ENCODE assay signal across 14 mouse cellular contexts in genomic region chr11:100399727-100400538, GRCm38 (mm10). TPM values are rescaled to one million over a fixed set of nuclear protein-coding genes. Genes with fewer than 3 reads are reported as not detected.
DNase-seq lines count a peak whose midpoint lies in the region; ATAC-seq and TF ChIP-seq lines count a peak whose summit lies in the region.
"Had no signal": no experiment of that assay in that cellular context is flagged by ENCODE, and none has a peak within 500 bp of the region (broad histone marks: within the 10 kb centered on the region; RNA-seq: fewer than 3 reads in every experiment).

No protein-coding gene starts in this region.

- no peak for ATAC-seq in neural tube, embryonic 14.5 days (ENCODE audit: low read depth)
- ATAC-seq in neural tube, embryonic 15.5 days (ENCODE audit: low FRiP score) = no peak
- no peak for ATAC-seq in heart, embryonic 14.5 days (ENCODE audit: insufficient number of reproducible peaks, insufficient read depth, low FRiP score, low read depth)
- no peak for ATAC-seq in stomach, postnatal 0 days (ENCODE audit: low FRiP score, low TSS enrichment)
- no peak for ATAC-seq in midbrain, embryonic 15.5 days (replicated peaks)
- ATAC-seq: hindbrain, embryonic 16.5 days; midbrain, embryonic 13.5 days had no signal

- peak; percentile 56 to 64 for DNase-seq in heart, adult 18-20 months
- DNase-seq in heart, postnatal 14 days = no peak
- DNase-seq in stomach, postnatal 0 days (ENCODE audit: low spot score) = no peak
- DNase-seq: cerebellum, adult 11 months; embryo, embryonic 11 days had no signal

- no peak overlapping the region for H3K27ac ChIP-seq in neural tube, embryonic 14.5 days (ENCODE audit: low read depth, low read length)
- no peak overlapping the region for H3K27ac ChIP-seq in neural tube, embryonic 15.5 days (replicated peaks)
- peak overlapping the region in 1 of 2 experiments; percentile 99; a peak in 2 of 4 replicates for H3K27ac ChIP-seq in heart, embryonic 14.5 days (replicated peaks in 1 of 2; ENCODE audit: control insufficient read depth in 1 of 2, insufficient read depth in 1 of 2, low read depth in 2 of 2, low read length in 2 of 2)
- H3K27ac ChIP-seq in stomach, postnatal 0 days (replicated peaks) = peak overlapping the region; percentile 49
- H3K27ac ChIP-seq in midbrain, embryonic 15.5 days = no peak overlapping the region
- H3K27ac ChIP-seq: midbrain, embryonic 13.5 days had no signal

- no peak for TF ChIP-seq EP300 in stomach, postnatal 0 days (optimal IDR thresholded peaks at IDR 0.05)

- H3K4me3 ChIP-seq in neural tube, embryonic 14.5 days (ENCODE audit: low read depth, low read length) = no peak overlapping the region
- H3K4me3 ChIP-seq in neural tube, embryonic 15.5 days (replicated peaks) = no peak overlapping the region
- no peak overlapping the region for H3K4me3 ChIP-seq in heart, embryonic 14.5 days (ENCODE audit: control insufficient read depth in 1 of 2, insufficient read depth in 1 of 2, low read depth in 1 of 2, low read length in 2 of 2)
- H3K4me3 ChIP-seq in stomach, postnatal 0 days (ENCODE audit: low read depth, low read length) = no peak overlapping the region
- no peak overlapping the region for H3K4me3 ChIP-seq in midbrain, embryonic 15.5 days
- H3K4me3 ChIP-seq: kidney, embryonic 15.5 days; midbrain, embryonic 13.5 days had no signal

- H3K9me3 ChIP-seq in neural tube, embryonic 14.5 days (ENCODE audit: control insufficient read depth, low read length) = no peaks in the 10 kb centered on the region
- no peaks in the 10 kb centered on the region for H3K9me3 ChIP-seq in neural tube, embryonic 15.5 days (replicated peaks)
- H3K9me3 ChIP-seq in heart, embryonic 14.5 days (ENCODE audit: control insufficient read depth, low read length) = no peaks in the 10 kb centered on the region
- no peaks in the 10 kb centered on the region for H3K9me3 ChIP-seq in stomach, postnatal 0 days (ENCODE audit: control insufficient read depth, low read length)
- H3K9me3 ChIP-seq in midbrain, embryonic 15.5 days = no peaks in the 10 kb centered on the region
- H3K9me3 ChIP-seq: kidney, embryonic 15.5 days; midbrain, embryonic 13.5 days had no signal

- no peak overlapping the region for H3K4me2 ChIP-seq in neural tube, embryonic 14.5 days (ENCODE audit: low read depth, low read length)
- H3K4me2 ChIP-seq in neural tube, embryonic 15.5 days = no peak overlapping the region
- H3K4me2 ChIP-seq in heart, embryonic 14.5 days (ENCODE audit: low read length) = no peak overlapping the region
- H3K4me2 ChIP-seq in stomach, postnatal 0 days (replicated peaks; ENCODE audit: low read depth) = no peak overlapping the region
- no peak overlapping the region for H3K4me2 ChIP-seq in midbrain, embryonic 15.5 days
- H3K4me2 ChIP-seq: kidney, embryonic 15.5 days; liver, embryonic 11.5 days; midbrain, embryonic 13.5 days had no signal

- 0 out of 2 replicates have a peak overlapping the region, but pooled peaks have one; percentile 25 for H3K9ac ChIP-seq in neural tube, embryonic 14.5 days (replicated peaks; ENCODE audit: low read depth, low read length)
- no peak overlapping the region for H3K9ac ChIP-seq in neural tube, embryonic 15.5 days (replicated peaks)
- 0 out of 2 replicates have a peak overlapping the region, but pooled peaks have one; percentile 16 for H3K9ac ChIP-seq in heart, embryonic 14.5 days (ENCODE audit: low read length)
- no peak overlapping the region for H3K9ac ChIP-seq in stomach, postnatal 0 days (ENCODE audit: low read length)
- H3K9ac ChIP-seq in midbrain, embryonic 15.5 days = no peak overlapping the region
- H3K9ac ChIP-seq: kidney, embryonic 15.5 days; midbrain, embryonic 13.5 days had no signal

- H3K4me1 ChIP-seq in neural tube, embryonic 14.5 days (ENCODE audit: control insufficient read depth, insufficient read depth, low read length) = peaks cover 3% of the 10 kb centered on the region; the same call in 1 of the 2 replicates
- H3K4me1 ChIP-seq in neural tube, embryonic 15.5 days = peaks cover 28% of the 10 kb centered on the region
- peaks cover 61 to 75% of the 10 kb centered on the region in 2 experiments for H3K4me1 ChIP-seq in heart, embryonic 14.5 days (ENCODE audit: control insufficient read depth in 2 of 2, insufficient read depth in 2 of 2, low read length in 2 of 2)
- H3K4me1 ChIP-seq in stomach, postnatal 0 days (replicated peaks; ENCODE audit: control insufficient read depth, insufficient read depth) = peaks cover 10% of the 10 kb centered on the region
- H3K4me1 ChIP-seq in midbrain, embryonic 15.5 days = peaks cover 27% of the 10 kb centered on the region

- intact Hi-C loops in heart, postnatal 14 days (cut with DNase I) = loop anchor here (5.0 kb wide), 1 partner anchor 78 kb away; no protein-coding TSS in a partner anchor

- TF ChIP-seq CTCF in stomach, postnatal 0 days (IDR thresholded peaks at IDR 0.05; ENCODE audit: low read depth) = no peak

- whole genome bisulfite sequencing in neural tube, embryonic 14.5 days = 83% methylated on average over 12 of the region's 12 CpGs
- 78% methylated on average over 12 of the region's 12 CpGs for whole genome bisulfite sequencing in neural tube, embryonic 15.5 days
- 71% methylated on average over 12 of the region's 12 CpGs for WGBS in heart, embryonic 14.5 days
- 57% methylated on average over 12 of the region's 12 CpGs for whole genome bisulfite sequencing in stomach, postnatal 0 days
- WGBS in midbrain, embryonic 15.5 days = 79% methylated on average over 12 of the region's 12 CpGs

- H3K36me3 ChIP-seq in neural tube, embryonic 14.5 days (ENCODE audit: control insufficient read depth, insufficient read depth, low read length) = no peaks in the 10 kb centered on the region
- no peaks in the 10 kb centered on the region for H3K36me3 ChIP-seq in neural tube, embryonic 15.5 days
- H3K36me3 ChIP-seq in heart, embryonic 14.5 days (ENCODE audit: control insufficient read depth, insufficient read depth, low read length) = 0 out of 2 replicates have a peak, but pooled peaks cover under 1% of the 10 kb centered on the region
- H3K36me3 ChIP-seq in stomach, postnatal 0 days (ENCODE audit: control insufficient read depth, insufficient read depth, low read length) = no peaks in the 10 kb centered on the region
- H3K36me3 ChIP-seq in midbrain, embryonic 15.5 days (replicated peaks) = no peaks in the 10 kb centered on the region
- H3K36me3 ChIP-seq: kidney, embryonic 15.5 days; midbrain, embryonic 13.5 days had no signal

- H3K27me3 ChIP-seq in neural tube, embryonic 14.5 days (ENCODE audit: control insufficient read depth, insufficient read depth, low read length) = no peaks in the 10 kb centered on the region
- 0 out of 2 replicates have a peak, but pooled peaks cover 3% of the 10 kb centered on the region for H3K27me3 ChIP-seq in neural tube, embryonic 15.5 days (replicated peaks)
- H3K27me3 ChIP-seq in heart, embryonic 14.5 days (ENCODE audit: control insufficient read depth, insufficient read depth, low read length) = no peaks in the 10 kb centered on the region
- no peaks in the 10 kb centered on the region for H3K27me3 ChIP-seq in stomach, postnatal 0 days (ENCODE audit: control insufficient read depth, insufficient read depth, low read length)
- H3K27me3 ChIP-seq in midbrain, embryonic 15.5 days (replicated peaks) = no peaks in the 10 kb centered on the region
- H3K27me3 ChIP-seq: kidney, embryonic 15.5 days had no signal

RNA-seq across cellular contexts. Expression of gene Jup, which starts 2.4 kb away (rescaled TPM):
- 100 to 1,000 TPM; 208 to 239 TPM for total RNA-seq in heart, adult 18-20 months (2021)
- 100 to 1,000 TPM; 232 to 245 TPM for total RNA-seq in heart, postnatal 14 days (2021)
- 43.0 and 58.9 TPM in 2 replicates for polyA plus RNA-seq in neural tube, embryonic 14.5 days (2014; fragmentation: Nextera tagmentation; extraction: Ambion mirVana)
- polyA plus RNA-seq in neural tube, embryonic 15.5 days (2015; fragmentation: Nextera tagmentation; extraction: Ambion mirVana) = 58.2 and 74.6 TPM in 2 replicates
- 117 and 118 TPM in 2 replicates for polyA plus RNA-seq in heart, embryonic 14.5 days (2014; fragmentation: Nextera tagmentation; extraction: Ambion mirVana)
- 234 and 259 TPM in 2 replicates for polyA plus RNA-seq in stomach, postnatal 0 days (2015; fragmentation: Nextera tagmentation; extraction: Ambion mirVana)
- 104 and 105 TPM in 2 replicates for polyA plus RNA-seq in midbrain, embryonic 15.5 days (2015; fragmentation: Nextera tagmentation; extraction: Ambion mirVana)

RNA-seq across cellular contexts. Expression of gene P3h4, which starts 14.7 kb away (rescaled TPM):
- total RNA-seq in heart, adult 18-20 months (2021) = 10 to 100 TPM; 13.2 to 15.2 TPM
- total RNA-seq in heart, postnatal 14 days (2021) = 10 to 100 TPM; 19.1 to 19.9 TPM
- 18.9 and 21.1 TPM in 2 replicates for polyA plus RNA-seq in neural tube, embryonic 14.5 days (2014; fragmentation: Nextera tagmentation; extraction: Ambion mirVana)
- polyA plus RNA-seq in neural tube, embryonic 15.5 days (2015; fragmentation: Nextera tagmentation; extraction: Ambion mirVana) = 24.3 and 24.4 TPM in 2 replicates
- 54.7 and 58.1 TPM in 2 replicates for polyA plus RNA-seq in heart, embryonic 14.5 days (2014; fragmentation: Nextera tagmentation; extraction: Ambion mirVana)
- polyA plus RNA-seq in stomach, postnatal 0 days (2015; fragmentation: Nextera tagmentation; extraction: Ambion mirVana) = 40.6 and 43.2 TPM in 2 replicates
- polyA plus RNA-seq in midbrain, embryonic 15.5 days (2015; fragmentation: Nextera tagmentation; extraction: Ambion mirVana) = 20.3 and 21.2 TPM in 2 replicates

RNA-seq across cellular contexts. Expression of gene Fkbp10, which starts 15.6 kb away (rescaled TPM):
- 1 to 10 TPM; 7.2 to 7.4 TPM for total RNA-seq in heart, adult 18-20 months (2021)
- total RNA-seq in heart, postnatal 14 days (2021) = 10 to 100 TPM; 34.6 to 38.3 TPM
- 7.2 and 32.8 TPM in 2 replicates for polyA plus RNA-seq in neural tube, embryonic 14.5 days (2014; fragmentation: Nextera tagmentation; extraction: Ambion mirVana)
- 29.8 and 38.9 TPM in 2 replicates for polyA plus RNA-seq in neural tube, embryonic 15.5 days (2015; fragmentation: Nextera tagmentation; extraction: Ambion mirVana)
- polyA plus RNA-seq in heart, embryonic 14.5 days (2014; fragmentation: Nextera tagmentation; extraction: Ambion mirVana) = 94.5 and 95.3 TPM in 2 replicates
- polyA plus RNA-seq in stomach, postnatal 0 days (2015; fragmentation: Nextera tagmentation; extraction: Ambion mirVana) = 59.5 and 62.1 TPM in 2 replicates
- 23.3 and 27.5 TPM in 2 replicates for polyA plus RNA-seq in midbrain, embryonic 15.5 days (2015; fragmentation: Nextera tagmentation; extraction: Ambion mirVana)

RNA-seq across cellular contexts. Expression of gene Nt5c3b, which starts 41.7 kb away (rescaled TPM):
- 10 to 100 TPM; 17.9 to 24.7 TPM for total RNA-seq in heart, adult 18-20 months (2021)
- 10 to 100 TPM; 36.2 to 36.4 TPM for total RNA-seq in heart, postnatal 14 days (2021)
- 107 and 109 TPM in 2 replicates for polyA plus RNA-seq in neural tube, embryonic 14.5 days (2014; fragmentation: Nextera tagmentation; extraction: Ambion mirVana)
- 118 and 121 TPM in 2 replicates for polyA plus RNA-seq in neural tube, embryonic 15.5 days (2015; fragmentation: Nextera tagmentation; extraction: Ambion mirVana)
- polyA plus RNA-seq in heart, embryonic 14.5 days (2014; fragmentation: Nextera tagmentation; extraction: Ambion mirVana) = 95.8 and 102 TPM in 2 replicates
- polyA plus RNA-seq in stomach, postnatal 0 days (2015; fragmentation: Nextera tagmentation; extraction: Ambion mirVana) = 69.6 and 70.7 TPM in 2 replicates
- polyA plus RNA-seq in midbrain, embryonic 15.5 days (2015; fragmentation: Nextera tagmentation; extraction: Ambion mirVana) = 115 and 116 TPM in 2 replicates

RNA-seq across cellular contexts. Expression of gene Klhl10, which starts 41.8 kb away (rescaled TPM):
- total RNA-seq in heart, adult 18-20 months (2021) = under 1 TPM; 0.60 to 0.95 TPM
- total RNA-seq in heart, postnatal 14 days (2021) = under 1 TPM; 0.41 to 0.76 TPM
- 0.68 and 1.1 TPM in 2 replicates for polyA plus RNA-seq in neural tube, embryonic 14.5 days (2014; fragmentation: Nextera tagmentation; extraction: Ambion mirVana)
- 0.83 and 0.84 TPM in 2 replicates for polyA plus RNA-seq in neural tube, embryonic 15.5 days (2015; fragmentation: Nextera tagmentation; extraction: Ambion mirVana)
- polyA plus RNA-seq in heart, embryonic 14.5 days (2014; fragmentation: Nextera tagmentation; extraction: Ambion mirVana) = 0.36 and 0.44 TPM in 2 replicates
- polyA plus RNA-seq in stomach, postnatal 0 days (2015; fragmentation: Nextera tagmentation; extraction: Ambion mirVana) = 0.16 and 0.22 TPM in 2 replicates
- polyA plus RNA-seq in midbrain, embryonic 15.5 days (2015; fragmentation: Nextera tagmentation; extraction: Ambion mirVana) = 0.89 and 1.1 TPM in 2 replicates
- polyA plus RNA-seq: small intestine, adult 2 months had no signal

Comparison
In these comparisons a context has a peak if more than half of its experiments do, and no peak if none do; other contexts are left out.
1. DNase-seq: peak in heart, adult 18-20 months (2 of 2); none in heart, postnatal 14 days (0 of 2) and stomach, postnatal 0 days (single experiment).
2. H3K9ac ChIP-seq: peak in neural tube, embryonic 14.5 days (single experiment) and heart, embryonic 14.5 days (single experiment); none in neural tube, embryonic 15.5 days (single experiment), stomach, postnatal 0 days (single experiment) and midbrain, embryonic 15.5 days (single experiment).